Mouse (Mus musculus) erythroblast, embryonic 14.5 days (primary cell): Measurements from ENCODE around the gene Clstn2.

Experiments
- GATA1 ChIP-seq: IDR thresholded peaks from 2 replicates; pipeline ENCODE4 v1.6.1; 2012; ENCODE audit warnings: low read length, inconsistent platforms, mixed read lengths
- TAL1 ChIP-seq: IDR thresholded peaks from 3 replicates; pipeline ENCODE4 v1.6.1; 2012; ENCODE audit warnings: low read length, inconsistent platforms, mixed read lengths

DNA sequence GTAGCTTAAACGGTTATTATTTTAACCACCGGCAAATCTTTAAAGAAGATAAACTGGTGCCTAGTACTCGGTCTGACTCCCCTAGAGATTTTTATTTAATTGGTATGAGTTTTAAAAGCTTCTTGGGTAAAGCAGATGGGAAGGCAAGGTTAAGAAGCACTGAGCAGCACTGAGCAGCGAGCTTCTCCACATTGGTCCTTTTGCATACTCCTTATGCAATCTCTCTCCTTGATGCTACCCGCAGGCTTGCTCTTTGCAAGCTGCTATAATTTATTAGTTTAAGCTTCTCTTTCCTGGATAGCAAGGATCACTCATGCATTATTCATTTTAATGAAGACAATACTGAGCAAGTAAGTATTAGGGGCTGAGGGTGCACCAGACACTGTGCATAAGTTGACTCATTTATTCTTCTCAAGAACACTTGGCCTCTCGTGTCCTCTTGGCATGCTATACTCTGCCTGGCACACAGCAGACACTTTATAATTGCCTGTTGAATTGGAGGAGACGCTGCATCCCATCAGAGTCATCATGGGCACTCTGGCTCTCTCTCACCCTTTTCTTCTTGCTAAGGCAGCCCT is 561.9 kb downstream of the Clstn2 start:
- TF ChIP-seq GATA1 (no peak), TAL1 (no peak)
